Mouse (Mus musculus) CH12.LX (cell line): Measurements from ENCODE around the gene Slc35f6.

Source experiments
- CHD1 ChIP-seq: IDR thresholded peaks from 2 replicates; pipeline ENCODE4 v1.6.1; 2012; ENCODE audit warnings: low read depth, low read length, improper control_type of control experiment, inconsistent platforms
- E2F4 ChIP-seq: IDR thresholded peaks from 2 replicates; pipeline ENCODE4 v1.6.1; 2011; ENCODE audit warnings: low read depth, low read length, improper control_type of control experiment; ENCODE audit not compliant: insufficient replicate concordance
- ELF1 ChIP-seq: IDR thresholded peaks from 2 replicates; pipeline ENCODE4 v1.6.1; 2014; ENCODE audit warnings: low read depth, mild to moderate bottlenecking, inconsistent platforms, low read length, improper control_type of control experiment
- JUN ChIP-seq: IDR thresholded peaks from 2 replicates; pipeline ENCODE4 v1.6.1; 2011; ENCODE audit warnings: low read depth, mild to moderate bottlenecking, low read length, improper control_type of control experiment, moderate library complexity; ENCODE audit not compliant: insufficient read depth
- PAX5 ChIP-seq: IDR thresholded peaks from 2 replicates; pipeline ENCODE4 v1.6.1; 2012; ENCODE audit warnings: low read length, inconsistent platforms, mixed read lengths
- POLR2A ChIP-seq: IDR thresholded peaks from 2 replicates; pipeline ENCODE4 v1.6.1; 2011; ENCODE audit warnings: low read depth, mild to moderate bottlenecking, improper control_type of control experiment, low read length
- POLR2AphosphoS2 ChIP-seq: IDR thresholded peaks from 2 replicates; pipeline ENCODE4 v1.6.1; 2011; ENCODE audit warnings: low read depth, low read length, improper control_type of control experiment
- TBP ChIP-seq: conservative IDR thresholded peaks from 2 replicates; pipeline ENCODE4 v1.6.1; 2011; ENCODE audit warnings: low read depth, low read length, improper control_type of control experiment
- USF1 ChIP-seq: IDR thresholded peaks from 2 replicates; pipeline ENCODE4 v1.6.1; 2014; ENCODE audit warnings: low read depth, mild to moderate bottlenecking, inconsistent platforms, low read length, improper control_type of control experiment
- ZC3H11A ChIP-seq: IDR thresholded peaks from 2 replicates; pipeline ENCODE4 v1.6.1; 2012; ENCODE audit warnings: low read depth, mild to moderate bottlenecking, inconsistent platforms, low read length, improper control_type of control experiment

DNA sequence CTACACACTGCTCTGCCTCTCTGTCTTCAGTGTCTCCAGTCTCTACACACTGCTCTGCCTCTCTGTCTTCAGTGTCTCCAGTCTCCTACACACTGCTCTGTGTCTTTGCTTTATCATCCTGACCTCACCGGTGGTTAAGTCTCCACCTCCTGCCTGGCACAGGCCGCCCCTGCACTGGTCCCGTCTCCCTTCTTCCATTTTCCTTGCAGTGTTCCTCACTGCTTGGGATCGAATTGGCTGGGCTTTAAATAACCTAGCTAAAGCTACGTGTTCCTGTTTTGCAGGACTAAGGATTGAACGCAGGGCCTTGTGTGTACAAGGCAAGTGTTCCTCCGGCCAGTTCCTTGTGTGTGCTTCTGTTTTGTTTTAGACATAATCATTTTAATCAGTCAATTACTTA is 22.4 kb downstream of the Slc35f6 start:
- no peak for TF ChIP-seq ELF1
- TF ChIP-seq POLR2A: no peak
- TF ChIP-seq E2F4: no peak
- no peak for TF ChIP-seq ZC3H11A
- TF ChIP-seq PAX5: no peak
- no peak for TF ChIP-seq POLR2AphosphoS2
- no peak for TF ChIP-seq JUN
- no peak for TF ChIP-seq USF1
- no peak for TF ChIP-seq CHD1
- TF ChIP-seq TBP: no peak
